Mouse (Mus musculus): ENCODE data around the gene Prkce.

Prkce gene

DNA sequence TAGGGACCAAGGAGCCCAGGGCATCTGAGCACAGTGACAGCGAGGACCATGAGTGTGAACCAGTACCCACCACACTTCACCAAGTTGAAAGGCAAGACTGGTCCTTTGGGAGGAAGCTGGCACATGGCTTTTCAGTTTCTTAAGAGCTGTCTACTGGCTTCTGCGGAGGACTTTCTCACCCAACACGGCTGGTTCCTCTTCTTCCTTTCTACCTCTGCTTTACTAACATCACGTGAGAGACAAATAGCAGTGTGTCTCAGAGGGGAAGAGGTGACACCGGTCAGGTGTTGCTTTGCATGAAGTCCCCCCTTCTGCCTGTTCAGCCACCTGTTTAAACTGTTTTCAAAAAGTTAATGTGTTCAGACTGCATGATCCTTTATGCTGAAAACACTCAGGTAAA lies 359.7 kb downstream of the Prkce start:
- no peak for DNase-seq

DNA sequence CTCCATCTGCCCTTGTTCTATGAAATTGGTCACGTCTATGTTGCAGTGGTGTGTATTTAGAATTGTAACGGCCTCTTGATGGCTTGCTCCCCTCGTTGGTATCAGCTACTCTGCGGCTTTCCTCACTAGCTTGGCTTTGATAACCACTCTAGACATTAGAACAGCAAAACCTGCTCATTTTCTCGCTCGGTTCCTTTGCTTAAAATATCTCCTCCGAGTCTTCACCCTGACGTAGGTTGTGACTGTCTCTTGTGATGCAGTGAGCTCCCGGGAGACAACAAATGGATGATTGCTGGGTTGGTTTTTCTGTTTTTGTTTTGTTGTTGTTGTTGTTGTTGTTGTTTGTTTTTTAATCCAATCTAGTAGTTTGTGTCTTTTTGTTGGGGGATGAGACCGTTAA lies 361.4 kb downstream of the Prkce start:
- no peak for DNase-seq

DNA sequence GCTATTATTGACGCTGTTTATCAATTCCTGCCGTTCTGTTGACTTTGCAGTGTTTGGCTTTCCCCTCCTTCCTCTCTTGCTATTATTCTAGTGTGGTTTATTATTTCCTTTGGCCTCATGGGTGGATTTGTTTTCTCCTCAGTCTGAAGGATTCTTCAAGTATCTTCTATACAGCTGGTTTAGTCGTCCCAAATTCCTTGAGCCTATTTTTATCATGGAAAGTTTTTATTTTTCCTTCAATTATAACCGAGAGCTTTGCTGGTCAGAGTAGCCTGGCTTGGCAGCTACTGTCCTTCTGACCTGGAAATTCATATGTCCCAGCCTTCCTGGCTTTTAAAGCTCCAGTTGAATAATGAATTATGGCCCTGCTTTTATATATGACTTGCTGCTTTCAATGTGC lies 361.8 kb downstream of the Prkce start:
- DNase-seq: no peak

DNA sequence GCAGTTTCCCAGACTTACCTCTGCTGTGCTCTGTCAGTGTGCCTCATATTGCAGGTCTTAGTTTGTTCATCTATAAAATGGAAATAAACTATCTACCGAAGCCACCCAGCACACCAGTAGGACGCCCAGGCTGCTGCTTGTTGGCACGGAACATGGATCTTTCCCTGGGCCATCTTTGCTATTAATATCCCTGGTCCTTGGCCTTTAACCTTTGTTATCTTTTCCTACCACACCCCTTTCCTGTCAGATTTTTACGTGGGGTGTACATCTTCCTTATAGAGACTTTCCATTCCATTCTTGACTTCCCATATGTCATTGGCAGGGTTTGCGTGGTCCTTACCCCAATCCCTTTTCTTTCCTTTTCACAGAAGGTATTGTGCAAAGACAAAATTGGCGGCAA lies 363.6 kb downstream of the Prkce start:
- no peak for DNase-seq

DNA sequence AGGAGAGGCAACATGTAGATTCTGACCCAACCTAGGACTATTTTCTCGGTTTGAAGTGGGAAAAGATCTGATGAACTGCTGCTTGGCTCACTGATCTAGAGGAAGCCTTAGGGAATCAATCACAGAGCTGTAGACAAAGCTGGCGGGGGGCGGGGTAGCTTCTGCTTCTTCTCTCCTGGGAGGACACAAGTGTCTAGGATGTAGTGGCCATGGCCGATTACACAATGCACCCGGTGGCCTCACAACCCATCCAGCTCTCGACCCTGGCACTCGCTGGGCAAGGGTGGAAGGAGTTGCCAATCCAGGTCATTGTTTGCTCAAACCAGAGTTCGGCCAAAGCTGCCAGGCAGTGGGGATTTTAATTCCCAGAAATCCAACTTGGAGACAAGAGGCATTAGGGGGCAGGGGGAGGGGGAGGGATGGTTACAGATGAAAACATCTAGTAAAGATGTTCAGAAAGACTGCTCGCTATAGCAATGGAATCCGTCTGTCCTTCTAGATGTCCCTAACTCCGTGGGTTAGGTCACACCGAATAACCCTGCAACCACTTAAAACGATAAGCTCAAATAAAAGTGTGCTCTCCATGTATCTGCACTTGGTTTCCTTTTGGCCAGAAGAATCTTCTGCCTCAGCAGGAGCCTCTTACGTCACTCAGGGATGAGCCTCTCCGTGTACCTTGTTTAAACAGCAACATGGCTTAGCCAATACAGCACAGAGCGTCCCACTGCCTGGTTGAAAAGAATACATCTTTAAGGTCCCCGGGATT lies 365.4 kb downstream of the Prkce start:
- peak; percentile 36 to 59 for DNase-seq

DNA sequence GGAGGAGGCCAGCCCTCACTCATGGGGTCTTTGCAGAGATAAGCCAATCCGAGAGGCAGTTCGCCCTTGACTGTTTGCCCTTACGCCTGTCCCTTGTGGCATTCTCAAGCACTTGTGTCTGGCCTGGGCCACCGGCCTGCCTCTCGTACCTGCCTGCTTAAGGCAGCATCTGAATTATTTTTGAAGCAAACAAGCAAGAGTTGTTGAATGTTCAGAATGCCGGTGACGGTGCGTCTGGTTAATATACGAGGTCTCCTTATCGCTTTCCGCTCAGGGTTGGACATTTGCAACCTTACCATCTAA lies 365.9 kb downstream of the Prkce start:
- DNase-seq: no peak

DNA sequence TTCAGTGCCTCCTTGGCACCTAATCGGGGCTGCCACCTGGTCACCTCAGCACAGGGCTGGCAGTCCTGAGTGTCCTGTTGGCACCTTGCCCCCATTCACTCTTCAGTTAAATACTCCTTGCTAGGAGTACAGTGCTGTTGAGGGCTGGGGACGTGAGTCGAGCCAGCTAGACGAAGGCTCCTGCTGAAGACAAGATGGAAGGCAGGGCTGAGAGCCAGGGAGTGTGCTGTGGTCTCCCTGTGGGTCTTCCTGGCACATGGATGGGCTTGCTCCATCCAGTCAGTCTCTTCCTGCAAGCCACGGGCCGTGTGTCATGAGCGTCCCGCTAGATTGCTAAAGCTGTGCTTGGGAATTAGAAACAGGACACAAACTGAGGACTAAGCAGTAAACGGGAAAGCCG lies 367.5 kb downstream of the Prkce start:
- peak; percentile 41 to 53 for DNase-seq

DNA sequence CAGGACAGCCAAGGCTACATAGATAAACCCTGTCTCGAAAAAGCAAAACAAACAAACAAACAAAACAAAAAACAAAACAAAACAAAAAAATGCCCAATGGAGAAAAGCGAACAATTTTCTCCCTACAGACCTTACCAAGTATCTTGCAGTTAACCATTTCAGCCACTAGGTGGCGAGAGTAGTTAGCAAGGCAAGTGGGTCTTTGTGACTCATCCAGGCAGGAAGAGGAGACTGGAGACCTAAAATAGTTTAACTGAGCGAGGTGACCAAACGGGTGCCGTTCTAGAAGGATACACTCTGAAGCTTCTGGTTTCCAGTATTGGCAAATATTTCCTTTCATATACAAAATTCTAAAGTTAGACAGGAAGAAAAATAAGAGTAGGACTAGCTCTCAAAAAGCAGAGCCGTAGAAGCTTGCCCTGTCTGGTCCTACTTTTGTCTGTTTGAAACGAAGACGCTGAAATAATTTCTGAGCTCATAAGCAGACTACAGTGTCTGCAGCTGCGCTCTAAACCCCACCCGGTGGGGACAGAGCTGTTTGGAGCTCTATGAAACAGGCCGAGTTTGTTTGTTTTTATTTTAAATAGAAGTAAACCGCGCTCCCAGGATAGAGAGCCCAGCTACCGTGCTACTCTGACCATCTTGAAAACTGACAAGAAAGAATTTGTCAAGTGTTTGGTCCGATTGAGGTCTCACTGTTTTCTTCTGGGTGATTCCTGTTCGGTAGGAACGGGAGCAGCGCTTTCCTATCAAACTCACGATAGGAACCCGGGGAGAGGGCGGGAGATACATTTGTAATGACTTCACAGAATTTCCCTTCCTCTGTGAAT lies 368.5 kb downstream of the Prkce start:
- peak; percentile 30 to 85 for DNase-seq

DNA sequence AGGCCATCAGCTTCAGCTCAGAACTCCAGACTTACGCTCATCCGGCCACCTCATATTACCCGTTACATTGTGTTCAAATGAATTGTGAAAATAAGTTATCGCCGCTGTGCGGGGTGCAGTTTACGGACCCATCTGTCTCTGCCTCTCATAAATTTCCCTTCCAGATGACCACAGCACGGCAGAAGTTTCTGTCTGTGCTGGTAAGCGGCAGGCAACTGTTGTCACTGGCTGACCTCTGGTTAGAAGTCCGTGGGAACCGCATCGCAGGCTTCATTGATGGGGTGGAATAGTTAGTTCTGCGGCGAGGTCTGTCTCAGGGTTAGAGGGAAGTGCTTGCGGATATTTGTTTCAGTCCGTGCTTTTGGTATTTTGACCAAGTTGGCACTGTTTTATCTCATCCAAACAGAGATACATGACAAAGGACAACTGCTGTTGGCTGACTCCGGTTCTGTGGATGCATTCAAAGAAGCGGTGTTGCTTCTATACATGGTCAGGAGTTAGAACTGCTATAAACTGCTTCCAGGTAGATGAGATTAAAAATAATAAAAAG lies 372.4 kb downstream of the Prkce start:
- DNase-seq: no peak

DNA sequence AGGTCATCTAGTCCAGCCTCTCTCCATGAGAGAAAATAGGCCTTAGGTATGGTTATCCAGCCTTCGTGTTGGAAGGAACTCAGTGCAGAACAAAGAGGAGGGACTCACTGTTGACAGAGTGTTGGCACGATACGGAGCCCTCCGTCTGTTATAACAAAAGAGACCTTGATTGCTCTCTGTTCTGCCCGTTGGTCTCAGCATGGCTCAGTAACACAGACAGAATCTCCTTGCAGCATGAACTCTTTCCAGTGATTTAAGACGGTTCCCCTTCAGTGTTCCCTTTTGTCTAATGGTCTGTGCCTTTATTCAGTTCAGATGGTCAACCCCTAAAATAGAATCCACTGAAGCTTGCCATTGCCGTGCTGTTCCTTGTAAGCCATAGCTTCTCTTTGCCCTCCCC lies 378.9 kb downstream of the Prkce start:
- DNase-seq: no peak

DNA sequence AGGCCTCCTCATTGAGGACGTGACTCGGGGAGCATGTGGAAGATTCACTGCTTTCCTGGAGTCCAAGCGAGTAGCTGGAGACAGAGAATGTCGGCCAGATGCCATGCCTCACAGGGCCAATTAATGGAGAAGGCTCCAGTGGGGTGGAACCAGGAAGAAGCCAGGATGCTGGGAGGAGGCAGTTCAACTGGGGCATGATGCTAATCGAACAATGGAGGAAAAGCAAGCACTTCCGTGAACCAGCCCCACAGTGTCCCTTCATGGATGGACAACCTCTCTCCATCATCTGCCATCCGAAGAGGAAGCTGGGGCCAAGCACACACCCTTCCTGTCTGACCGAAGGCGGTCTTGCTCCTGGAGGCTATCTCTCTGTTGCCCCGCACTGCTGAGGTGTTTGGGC lies 381.5 kb downstream of the Prkce start:
- peak; percentile 64 to 84 for DNase-seq

DNA sequence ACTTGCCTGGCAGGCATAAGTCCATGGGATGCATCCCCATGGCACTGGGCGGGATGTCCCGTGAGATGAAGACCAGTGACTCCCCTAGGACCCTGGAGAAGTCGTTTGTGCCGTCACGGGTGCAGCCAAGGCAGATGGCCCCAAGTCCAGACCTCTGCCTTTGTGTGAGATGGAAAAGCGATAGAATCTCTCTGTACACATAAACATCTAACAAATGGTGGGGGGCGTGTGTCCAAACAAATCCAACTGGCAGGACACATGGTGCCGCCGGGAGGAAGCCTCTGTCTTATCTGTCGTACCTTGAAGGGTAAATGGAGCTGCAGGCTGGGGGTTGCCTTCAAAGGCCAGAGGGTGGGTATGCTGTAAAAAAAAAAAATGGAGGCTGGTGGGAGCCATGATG lies 384.0 kb downstream of the Prkce start:
- DNase-seq: peak in 1 of 2 experiments; percentile 73

DNA sequence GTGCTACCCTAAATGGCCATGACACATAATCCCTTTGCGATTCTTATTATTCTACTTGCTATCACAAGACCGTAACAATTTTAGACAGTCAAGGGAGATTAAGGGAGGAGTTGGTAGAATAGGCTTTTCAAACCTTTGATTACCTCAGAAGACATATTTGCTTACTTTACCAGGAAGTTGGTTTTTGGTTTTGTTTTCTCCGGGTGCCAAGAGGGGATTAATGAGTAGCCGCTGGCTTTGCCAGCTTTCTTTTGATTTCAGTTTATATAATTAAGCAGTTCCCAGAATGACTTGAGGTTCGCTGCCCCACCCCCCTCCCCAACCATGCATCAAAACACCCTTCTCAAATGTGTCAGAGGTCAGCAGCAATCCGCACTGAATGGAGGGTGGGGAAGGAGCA lies 384.4 kb downstream of the Prkce start:
- DNase-seq: no peak

DNA sequence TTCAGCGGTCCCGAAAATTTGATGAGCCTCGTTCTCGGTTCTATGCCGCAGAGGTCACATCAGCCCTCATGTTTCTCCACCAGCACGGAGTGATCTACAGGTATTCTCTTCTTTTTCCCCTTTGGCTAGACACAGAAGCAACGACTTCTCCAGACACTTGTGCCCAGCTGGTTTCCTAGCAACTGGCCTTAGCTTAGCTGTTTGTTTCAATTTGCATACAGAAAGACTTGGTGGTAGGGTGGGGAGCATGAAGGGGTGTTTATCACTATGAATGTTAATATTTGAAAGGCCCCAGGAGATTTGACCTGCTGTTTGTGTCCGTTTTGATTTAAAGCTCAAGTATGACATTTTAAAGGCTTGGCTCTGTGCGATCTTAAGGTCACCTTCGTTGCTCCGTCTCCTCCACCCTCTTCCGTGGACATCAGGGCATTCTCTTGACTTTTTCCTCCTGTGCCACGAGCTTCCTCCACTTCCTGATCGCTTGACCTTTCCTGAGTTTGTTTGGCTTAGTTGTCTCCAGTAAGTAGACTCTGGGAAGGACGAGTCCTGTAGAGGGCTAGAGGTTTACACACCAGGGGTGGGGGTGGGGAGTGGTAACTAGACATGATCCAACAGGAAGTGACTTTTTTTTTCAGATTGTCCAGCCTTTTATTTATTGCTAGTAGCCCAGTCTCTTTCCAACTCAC lies 391.8 kb downstream of the Prkce start:
- peak; percentile 56 to 66 for DNase-seq

DNA sequence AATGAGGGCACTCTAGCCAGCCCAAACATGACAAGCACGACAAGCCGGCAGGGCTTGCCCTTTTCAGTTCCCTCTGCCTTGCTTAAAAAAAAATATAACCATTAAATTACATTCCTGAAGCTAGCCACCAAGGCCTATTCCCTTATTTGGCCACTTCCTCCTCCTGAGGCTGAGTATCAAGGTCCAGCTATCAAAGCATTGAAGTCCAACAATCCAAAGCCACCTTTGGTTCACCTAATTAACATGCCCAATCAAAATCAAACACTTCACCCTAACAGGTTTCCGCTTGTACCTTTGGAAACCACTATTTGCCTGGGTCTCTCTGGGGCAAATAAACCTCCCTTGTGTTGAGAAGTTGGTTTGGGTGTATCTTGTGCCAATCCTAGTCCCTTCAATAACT lies 392.9 kb downstream of the Prkce start:
- DNase-seq: no peak

DNA sequence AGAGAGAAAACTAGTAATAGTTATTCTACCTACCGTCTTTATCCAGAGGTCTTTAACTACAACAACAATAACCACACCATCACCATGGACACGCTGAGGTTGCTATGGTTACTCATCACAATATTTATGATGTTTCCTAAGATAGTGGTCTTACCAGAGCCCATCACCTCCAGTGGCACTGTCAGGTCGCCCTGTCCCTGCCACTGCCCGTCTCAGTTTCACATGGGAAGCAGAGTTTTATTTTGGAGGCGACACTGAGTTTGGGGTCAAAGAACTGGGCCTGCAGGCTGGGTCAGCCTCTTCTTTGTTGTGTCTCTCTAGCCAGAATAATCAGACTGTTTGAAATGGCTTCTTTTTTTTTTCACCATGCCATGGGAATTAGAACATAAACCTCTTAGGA lies 402.9 kb downstream of the Prkce start:
- DNase-seq: no peak

DNA sequence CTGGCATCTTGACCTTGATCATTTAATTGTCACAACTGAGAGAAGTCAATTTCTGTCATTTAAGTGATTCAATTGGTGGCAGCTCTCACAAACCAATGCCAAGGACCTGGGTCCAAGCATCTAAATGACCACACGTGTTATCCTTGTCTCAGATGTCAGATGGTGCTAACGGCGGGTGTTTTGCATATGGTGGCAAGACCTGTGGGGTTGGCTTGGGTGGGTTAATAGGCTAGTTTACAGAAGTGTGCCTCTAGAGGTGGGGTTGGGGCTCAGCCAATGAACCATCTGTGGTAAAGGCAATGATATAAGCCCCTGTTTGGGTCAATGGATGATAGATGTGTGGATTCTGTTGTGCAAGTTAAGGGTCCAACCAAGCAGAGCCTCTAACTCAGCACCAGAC lies 403.7 kb downstream of the Prkce start:
- no peak for DNase-seq

DNA sequence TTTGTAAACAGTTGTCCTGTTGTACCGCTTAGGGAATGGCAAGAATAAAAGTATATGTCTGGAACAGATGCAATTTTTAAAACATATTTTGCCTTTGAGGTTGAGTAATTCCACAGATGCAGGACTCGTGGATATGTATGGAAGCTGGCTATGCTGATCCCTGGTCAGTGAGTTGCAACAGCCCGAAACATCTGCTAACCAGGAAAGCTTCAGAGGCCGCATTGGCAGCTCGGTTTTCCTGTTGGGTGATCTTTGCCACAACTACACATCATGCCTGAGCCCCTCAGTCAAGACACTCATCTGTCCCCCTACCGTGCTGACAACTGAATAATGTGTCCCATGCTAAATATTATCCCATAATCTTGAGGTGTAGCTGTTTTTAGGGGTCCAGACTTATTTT lies 404.6 kb downstream of the Prkce start:
- DNase-seq: no peak

DNA sequence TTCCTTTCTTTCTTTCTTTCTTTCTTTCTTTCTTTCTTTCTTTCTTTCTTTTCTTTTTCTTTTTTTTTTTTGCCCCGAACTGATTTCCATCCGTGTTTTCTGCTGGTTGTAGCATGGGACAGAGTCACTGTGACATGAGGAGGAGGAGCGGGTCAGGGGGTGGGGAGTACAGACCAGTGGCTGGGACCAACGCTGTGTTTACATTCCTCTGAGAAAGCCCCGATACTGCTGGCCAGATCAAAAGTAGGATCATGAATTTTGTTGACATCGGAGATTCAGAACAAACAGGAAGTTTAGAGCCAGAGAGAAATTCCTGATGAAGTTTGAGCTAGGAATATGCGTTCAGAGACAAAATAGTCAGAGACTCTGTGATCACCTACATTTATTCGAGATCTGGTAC lies 405.0 kb downstream of the Prkce start:
- DNase-seq: peak in 1 of 2 experiments; percentile 55

DNA sequence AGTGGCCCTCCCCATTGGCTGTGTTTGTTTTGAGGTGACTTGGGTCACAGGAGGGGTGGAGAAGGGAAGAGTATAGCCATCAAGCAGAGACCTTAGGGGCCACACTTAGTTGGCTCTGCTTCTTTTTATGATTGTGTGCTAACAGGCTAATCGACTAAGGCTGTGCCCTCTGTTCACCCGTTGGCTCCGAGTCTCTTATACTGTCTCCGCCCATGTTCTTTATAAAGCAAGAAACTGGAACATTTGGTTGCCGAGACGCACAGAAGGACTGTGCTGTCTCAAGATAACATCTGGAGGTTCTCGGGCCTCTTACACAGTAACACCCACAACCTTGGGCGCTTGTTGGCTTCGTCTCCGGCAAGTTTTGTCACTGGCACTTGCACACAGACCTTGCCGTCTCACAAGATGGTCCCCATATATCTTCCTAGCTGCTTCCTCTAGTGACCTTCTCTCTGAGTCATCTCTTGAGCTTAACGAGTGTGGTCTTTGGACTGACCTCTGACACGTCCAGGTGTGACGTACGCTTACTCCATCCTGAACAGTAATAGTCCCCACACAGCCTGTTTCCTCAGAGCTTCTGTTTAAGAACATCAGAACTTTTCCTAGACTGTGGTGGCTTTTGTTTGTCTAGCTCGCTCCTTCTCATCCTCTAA lies 406.1 kb downstream of the Prkce start:
- DNase-seq: no peak

DNA sequence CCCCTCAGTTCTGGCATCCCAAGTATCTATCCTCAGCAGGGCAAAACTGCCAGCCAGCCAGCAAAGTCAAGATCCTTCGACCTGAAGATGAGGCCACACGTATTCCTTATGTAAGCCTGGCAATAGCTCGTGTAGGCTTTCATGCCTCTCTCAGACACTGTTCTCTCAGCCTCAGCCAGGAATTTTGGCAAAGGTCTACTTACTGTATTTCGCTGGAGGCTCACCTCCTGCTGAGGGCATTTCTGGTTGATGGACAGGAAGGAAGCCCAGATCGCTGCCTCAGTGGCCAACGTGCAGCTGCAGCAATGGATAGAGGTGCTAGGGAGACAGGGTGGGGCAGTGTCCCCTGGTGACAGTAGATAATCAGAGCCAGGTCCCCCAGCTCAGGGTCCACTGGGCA lies 413.1 kb downstream of the Prkce start:
- DNase-seq: no peak

DNA sequence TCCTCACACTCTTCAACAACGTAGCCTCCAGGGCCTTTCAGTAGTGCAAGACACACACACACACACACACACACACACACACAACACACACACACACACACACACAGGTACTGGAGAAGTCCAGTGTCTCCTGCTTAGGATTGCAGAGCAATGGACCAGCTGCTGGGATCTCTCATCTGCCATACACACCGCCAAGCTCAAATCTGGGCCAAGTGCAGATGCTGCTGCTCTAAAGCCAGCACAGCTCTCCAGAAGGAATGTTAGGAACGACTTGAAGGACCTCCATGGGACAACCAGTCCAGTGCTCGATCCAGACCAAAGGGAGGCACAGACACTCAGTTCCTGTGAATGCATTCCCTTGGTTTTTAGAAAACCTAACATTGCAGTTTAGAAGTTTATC lies 414.8 kb downstream of the Prkce start:
- DNase-seq: peak in 1 of 2 experiments; percentile 65

DNA sequence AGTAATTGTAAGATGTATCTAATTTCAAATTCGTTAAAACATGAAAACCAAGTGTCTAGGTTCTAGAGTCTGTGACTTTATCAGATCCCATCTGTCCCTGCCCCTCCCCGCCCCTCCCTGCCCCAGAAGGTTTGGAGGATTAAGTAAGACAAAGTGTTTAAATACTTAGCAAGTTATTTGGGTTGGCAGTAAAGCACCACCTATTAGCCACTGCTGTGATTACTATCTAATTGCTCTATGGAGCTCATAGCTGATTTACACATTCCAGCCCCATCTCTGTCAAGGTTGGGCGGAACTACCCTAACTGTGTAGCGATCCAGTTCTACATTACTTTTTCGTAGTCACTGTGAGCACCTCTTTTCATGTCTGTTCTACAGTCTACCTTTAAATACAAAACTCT lies 418.9 kb downstream of the Prkce start:
- DNase-seq: no peak
